Mouse (Mus musculus) left cerebral cortex, adult 8-10 months (tissue): ENCODE measurements at regions not wholly inside any gene's neighbourhood (a gene's known extent, or its start where the extent isn't known, plus 50 kb on each side); places are given as distances from the start of the nearest gene placed in this dataset.

Experiments used
- DNase-seq, 2 experiments: peaks; one replicate each; pipeline ENCODE4 v3.0.0; 2022; ENCODE audit warnings: low spot score in 2 of 2

DNA sequence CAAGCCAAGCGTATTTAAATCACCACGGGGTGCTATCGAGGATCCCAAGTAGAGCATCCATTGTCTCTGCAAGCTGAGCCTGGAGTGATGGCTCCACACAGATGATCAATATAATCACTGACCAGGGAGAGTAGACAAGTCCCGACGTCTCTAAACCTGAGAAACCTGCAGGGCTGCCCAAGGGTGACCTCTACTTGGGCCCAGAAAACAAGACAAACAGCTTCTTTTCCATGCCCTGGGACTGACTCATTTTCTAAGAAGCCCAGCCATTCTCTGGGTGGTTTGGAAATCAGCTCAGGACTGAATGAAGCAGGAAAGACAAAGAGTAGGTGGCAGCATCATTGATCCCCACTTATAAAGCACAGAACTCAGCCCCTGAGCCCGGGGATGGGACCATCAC lies 221.5 kb downstream of the 4933412E24Rik start:
- DNase-seq: no peak

DNA sequence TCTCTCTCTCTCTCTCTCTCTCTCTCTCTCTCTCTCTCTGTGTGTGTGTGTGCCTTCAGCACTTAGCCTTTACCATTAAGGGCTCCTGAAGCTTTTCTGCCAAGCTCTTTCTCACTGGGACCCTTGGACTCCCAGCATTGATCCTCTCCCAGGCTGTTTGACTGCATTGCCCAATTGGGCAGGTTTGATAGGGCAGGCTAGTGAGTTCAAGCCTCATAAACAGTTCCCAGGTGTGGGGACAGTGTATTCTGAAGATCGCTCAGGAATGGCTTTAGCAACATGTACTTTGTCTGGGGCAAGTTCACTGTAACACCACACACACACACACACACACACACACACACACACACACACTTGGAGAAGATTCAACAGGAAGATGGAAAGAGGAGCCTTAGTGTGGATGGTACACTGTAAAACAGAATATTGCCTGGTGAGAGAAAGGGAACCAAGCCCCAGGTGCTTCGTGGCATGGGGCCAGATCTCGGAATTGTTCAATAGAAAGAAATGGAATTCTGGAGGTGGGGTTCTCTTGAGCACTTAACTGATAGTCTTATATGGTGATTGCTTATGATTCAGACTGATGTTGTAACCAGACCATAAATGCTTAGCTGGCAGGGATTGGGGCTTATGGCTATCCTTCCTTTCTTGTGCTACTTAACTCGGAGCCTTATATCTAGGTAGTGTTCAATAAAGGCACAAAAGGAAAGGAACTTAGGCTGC lies 229.5 kb downstream of the 4933412E24Rik start:
- DNase-seq: no peak

DNA sequence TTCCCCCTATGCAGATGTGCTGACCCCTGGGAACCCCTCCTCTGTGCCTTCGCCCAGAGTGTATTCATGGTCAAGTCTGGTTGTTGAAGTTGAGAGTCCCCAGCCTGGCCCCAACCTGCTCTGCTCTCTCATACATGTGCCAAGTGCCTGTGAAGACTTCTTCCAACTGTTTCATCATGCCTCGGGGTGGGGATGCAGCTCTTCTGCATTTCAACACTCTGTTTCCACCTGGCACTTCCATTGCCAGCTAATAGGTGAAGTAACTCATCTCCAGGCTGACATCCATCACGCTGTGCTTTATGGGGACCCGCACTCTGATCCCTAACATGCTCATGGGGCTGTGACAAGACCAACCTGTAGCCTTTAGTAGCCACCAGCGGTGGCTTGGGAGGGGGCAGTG lies 230.4 kb downstream of the 4933412E24Rik start:
- no peak for DNase-seq

DNA sequence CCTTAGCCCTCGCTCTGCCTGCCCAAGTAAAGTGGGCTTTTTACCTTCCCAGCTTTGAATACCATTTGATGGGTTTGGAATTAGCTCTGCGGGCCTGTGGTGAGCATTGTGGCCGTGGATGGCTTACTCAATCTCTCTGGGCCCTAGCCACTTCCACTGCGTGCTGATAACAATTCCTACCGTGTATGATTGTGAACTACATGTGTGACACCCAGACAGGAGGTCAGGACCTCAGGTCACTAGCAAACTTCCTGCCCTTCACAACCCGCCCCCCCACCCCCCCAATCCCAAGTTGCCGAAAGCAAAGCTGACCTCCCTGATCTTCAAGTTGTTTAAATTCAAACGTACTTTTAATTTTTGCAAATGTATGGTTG lies 231.9 kb downstream of the 4933412E24Rik start:
- no peak for DNase-seq

DNA sequence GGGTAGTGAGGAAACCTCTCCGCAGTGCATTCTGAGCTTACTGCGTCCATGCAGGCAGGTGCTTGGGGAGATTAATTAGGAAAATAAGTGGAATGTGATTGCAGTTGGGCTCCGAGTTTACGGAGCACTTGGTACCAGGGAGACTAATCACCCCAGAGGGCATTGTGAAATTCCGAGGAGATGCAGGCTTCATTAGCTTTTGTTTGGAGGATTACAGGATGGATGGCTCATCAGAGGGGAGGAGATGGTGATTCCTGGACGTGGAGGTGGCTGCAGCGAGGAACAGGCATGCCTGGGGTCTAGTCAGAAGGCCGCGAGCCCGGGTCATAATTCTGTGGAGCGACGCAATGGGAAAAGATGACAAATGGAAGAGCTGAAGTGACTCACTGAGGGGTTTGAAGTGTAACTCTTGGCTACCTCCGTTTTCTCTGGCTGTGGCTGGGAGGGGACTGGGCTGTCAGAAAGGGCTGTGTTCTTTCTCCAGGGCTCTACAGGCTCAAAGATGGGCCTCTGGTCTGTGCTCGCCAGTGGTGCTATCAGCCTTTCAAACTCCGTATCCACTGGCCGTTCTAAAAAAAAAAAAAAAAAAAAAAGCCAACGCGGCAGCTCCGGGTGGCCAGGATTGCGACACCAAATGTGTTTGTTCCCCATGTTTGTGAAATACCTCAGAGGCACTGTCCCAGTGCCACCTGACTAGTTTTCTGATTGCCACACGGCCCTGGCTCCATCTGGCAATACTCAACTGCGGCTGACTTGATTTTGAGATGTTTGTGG lies 232.4 kb downstream of the 4933412E24Rik start:
- no peak for DNase-seq

DNA sequence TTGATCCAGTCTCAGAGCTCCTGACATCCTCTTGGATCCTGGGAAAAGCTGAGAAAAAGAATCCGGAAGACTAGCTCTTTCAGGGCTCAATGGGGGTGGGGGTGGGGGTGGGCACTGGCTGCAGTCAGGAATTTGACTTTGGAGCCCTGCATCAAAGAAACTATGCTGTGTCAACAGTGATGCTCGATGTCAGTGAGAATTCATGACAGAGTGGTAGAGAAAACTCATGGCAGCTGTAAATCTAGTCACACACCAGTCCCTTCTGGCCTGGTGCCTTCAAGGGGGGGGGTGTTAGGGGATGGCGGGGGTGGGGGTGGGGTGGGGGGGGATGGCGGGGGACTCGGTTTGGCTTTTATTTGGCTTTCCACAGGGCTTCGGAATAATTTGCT lies 233.0 kb downstream of the 4933412E24Rik start:
- DNase-seq: no peak

DNA sequence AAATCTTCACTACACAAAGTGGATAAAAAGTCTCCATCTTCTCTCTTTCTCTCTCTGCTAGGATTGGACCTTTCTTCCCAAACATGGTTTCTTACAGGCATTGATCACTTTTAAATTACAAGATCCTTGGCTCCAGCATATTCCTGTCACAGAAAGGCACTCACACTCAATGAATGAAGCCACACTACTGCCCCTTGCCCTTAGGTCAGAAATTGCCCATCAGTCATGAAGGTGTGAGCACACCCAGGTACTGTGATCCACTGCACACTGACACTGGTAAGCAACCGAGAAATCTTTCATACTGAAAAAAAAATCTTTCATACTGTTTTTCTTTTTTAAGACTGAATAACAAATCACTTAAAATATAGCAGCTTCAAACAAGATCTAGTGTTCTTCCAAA lies 235.9 kb downstream of the 4933412E24Rik start:
- no peak for DNase-seq

DNA sequence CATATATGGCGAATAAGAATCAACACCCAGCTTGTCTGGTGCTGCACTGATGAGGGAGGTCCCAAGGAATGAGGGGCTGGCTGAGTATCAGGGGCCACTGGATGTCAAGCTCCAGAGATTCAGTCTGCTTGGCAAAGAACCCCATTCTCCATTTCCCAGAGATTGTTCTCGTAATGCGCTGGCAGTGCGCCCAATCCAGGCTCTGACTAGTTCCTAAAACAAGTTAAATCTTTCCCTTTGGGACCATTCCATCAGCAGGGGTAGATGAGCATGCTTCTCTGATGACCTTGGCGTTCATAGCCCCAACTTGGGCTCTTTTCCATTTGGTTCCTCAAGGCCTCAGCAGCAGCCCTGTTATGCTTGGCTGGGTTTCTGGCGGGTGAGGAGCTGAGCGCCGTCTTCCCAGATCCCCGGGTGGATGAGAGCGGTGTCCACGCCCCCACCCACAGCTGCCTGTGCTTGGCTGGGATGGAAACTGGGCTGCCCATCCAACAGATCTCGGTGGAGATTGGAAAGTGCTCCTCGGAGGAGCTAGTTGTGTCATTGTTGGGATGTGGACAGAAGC lies 239.0 kb downstream of the 4933412E24Rik start:
- DNase-seq: peak in 1 of 2 experiments; percentile 26

DNA sequence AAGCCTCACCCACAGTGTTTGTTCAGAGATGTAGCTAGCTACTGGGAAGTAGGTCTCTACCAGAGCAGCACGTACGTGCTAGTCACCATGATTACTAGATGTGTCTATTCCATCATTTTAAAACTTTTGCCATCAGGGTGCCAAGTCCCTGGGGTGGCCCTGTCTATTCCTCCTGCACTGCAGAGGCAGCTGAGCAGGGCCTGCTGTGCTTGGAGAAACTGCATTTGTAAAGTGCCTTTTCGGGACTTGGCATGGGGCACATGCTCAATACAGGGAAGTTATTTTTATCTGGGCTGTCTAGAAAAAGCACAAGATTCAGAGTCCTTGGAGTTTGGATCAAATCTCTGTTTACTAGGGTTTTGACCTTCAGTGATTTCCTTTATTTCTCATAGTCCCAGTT lies 240.6 kb downstream of the 4933412E24Rik start:
- no peak for DNase-seq

DNA sequence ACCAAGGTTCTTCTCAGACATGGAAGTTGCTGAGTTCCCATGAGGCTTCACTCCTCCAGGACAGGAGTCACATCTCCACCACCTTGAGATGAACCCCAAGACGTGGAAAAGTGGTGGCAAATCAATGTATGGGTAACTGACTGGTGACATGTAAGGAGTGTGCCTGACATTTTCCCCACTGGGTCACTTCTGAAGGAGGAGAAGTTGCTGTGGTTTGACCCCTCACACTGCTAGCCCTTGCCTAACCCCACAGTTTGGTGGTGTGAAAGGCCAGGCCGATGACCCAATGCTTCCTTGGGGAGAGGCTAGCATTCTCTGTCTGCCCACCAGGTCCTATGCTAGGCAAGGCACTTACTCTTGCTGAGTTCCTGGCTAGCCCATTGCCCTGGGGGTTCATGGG lies 242.4 kb downstream of the 4933412E24Rik start:
- DNase-seq: no peak

DNA sequence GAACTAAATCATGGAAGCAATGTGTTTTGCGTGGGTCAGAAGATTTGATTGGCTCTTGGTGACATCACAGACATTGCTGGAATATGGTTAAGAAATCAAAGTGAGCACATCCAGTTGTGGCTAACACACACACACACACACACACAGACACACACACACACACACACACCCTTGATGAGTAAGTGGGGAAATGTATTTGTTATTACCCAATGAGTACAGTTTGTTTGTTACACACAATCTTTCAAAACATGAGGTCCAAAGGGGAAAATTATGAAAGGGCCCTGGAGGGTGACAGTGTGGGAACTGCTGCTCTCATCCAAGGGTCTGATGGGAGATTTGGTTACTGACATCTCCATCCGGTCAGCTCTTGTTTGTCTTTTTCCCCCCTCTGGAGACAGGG lies 243.8 kb downstream of the 4933412E24Rik start:
- no peak for DNase-seq

DNA sequence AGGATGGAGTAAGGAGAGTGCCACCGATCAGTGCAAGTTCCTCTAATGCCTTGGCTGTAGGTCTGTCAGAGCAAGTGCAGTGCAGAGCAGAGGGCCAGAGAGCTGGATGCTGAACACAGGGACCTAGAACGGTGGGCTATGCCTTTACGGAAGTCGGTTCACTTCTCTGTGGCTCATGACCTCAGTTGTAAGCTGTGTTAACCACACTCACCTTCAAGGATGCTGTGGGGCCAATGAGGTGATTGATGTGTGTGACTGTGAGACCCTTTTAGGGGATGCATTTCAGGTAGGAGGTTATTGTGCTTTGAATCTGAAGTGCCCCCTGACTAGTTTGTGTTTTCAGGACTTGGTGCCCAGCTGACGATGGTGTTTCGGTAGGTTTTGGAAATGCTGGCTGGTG lies 254.4 kb downstream of the 4933412E24Rik start:
- no peak for DNase-seq

DNA sequence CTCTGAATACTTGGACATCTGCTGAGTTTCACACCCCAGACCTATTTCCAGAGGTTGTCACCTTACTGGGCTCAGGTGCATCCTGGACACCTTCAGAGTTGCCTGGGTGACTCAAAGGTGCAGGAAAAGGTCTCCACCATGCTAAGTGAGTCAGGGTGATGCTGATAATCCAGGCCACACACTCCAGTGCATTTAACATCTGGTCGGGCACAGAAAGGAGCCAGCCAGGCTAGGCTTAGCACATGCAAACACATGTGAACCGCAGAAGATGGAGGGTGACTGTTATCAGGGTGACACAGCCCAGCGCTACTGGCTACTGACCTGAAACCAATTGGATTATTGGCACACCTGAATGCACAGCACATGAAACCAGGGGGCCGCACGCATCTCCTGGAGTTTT lies 255.9 kb downstream of the 4933412E24Rik start:
- DNase-seq: no peak

DNA sequence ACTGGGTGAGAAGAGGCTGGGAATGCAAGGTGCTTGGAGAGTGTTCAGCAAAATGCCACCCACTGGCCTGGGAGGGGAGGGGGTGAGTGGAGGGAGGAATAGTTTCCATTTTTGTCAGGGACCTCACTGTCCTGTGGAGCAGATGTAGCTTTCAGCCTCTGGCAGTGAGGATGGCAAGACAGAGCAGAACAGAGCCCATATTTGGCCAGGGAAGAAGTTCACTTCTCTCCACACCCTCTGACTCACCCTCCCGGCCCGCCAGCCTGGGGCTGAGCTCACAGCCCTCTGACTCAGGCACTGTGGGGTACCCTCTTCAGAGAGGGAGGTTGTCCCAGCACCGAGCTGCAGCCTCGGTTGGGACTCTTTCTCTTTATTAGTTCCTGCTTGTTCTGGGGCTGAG lies 256.8 kb downstream of the 4933412E24Rik start:
- no peak for DNase-seq

DNA sequence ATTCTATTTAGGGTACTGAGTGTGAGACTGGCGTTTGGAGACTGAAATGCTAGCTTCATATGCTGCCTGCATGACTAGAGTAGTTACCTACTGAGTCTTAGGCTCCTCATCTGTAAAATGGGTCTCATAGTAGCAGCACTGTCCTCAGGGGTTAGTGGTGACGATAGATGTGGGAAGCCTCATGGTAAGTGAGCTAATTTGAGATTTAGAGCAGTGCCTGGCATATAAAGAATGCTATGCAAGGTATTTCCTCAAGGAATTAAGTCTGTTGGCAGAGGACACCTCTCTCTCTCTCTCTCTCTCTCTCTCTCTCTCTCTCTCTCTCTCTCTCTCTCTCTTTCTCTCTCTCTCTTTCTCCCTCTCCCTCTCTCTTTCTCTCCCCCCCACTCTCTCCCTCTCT lies 257.4 kb downstream of the 4933412E24Rik start:
- DNase-seq: no peak

DNA sequence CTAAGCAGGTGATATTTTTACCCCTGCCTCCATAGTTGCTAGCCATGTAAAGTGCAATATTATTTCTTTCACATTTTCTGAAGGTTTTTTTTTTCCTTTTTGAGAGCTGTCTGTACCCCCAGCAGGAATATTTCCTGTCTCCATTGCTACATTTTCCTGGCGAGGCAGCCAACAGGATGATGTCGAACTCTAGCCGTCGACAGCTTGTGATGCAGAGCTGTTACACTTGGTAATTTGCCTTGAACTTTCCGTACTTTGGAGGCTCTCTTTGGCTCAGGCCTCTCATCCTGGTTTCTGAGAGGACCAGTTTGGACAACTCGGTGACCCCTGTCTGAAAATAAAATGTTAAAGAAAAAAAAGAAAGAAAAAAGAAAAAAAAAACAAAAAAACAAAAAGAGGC lies 260.3 kb downstream of the 4933412E24Rik start:
- no peak for DNase-seq

DNA sequence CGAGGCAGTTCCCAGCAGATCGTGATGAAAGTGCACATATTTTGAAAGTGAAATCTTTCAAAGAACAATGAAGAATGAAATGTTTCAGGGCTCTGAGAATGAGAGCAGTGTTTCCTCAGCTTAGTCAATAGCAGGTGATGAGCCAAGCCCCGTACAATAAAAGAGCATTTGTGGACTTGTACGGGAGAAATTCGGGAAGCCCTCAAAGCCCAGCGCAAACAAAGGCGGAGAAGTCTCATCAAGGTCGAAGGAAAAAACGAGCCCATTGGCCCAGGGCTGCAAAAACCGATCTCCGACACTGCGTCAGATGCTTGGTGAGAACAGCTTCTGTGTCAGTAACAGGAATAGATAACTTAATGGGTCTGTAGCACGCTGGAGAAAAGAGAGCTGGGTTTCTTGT lies 261.5 kb downstream of the 4933412E24Rik start:
- DNase-seq: no peak

DNA sequence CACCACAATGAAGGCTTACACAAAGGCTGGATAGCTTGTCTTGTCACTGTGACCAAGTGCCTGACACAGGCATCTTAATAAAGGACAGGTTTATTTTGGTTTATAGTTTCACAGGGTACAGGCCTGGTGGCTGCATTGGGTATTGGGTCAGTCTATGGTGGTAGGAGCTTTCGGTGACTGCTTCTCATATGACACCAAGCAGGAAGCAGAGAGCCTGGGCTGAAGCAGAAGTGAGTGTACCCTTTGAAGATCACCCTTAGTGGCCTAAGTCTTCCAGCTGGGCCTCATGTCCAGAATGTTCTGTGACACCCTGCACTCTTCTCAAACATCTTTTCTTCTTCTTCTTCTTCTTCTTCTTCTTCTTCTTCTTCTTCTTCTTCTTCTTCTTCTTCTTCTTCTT lies 264.1 kb downstream of the 4933412E24Rik start:
- no peak for DNase-seq

DNA sequence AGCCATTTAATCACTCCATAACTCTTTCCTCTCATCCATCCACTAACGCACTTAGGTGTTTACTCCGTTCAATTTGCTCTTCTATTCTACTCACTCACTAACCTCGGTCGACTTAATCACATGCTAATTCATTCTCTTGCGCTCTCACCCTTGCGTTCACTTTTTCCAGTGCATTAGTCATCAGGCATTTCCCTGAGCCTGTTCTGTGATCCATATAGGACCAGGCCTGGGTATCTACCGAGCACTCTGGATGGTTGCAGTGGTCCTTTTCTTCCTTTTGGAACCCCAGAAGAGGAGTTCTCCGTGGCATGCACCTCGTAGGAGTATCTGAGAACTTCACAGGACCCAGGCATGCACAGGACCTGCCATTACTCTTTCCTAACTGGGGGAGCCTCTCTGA lies 270.1 kb downstream of the 4933412E24Rik start:
- no peak for DNase-seq

DNA sequence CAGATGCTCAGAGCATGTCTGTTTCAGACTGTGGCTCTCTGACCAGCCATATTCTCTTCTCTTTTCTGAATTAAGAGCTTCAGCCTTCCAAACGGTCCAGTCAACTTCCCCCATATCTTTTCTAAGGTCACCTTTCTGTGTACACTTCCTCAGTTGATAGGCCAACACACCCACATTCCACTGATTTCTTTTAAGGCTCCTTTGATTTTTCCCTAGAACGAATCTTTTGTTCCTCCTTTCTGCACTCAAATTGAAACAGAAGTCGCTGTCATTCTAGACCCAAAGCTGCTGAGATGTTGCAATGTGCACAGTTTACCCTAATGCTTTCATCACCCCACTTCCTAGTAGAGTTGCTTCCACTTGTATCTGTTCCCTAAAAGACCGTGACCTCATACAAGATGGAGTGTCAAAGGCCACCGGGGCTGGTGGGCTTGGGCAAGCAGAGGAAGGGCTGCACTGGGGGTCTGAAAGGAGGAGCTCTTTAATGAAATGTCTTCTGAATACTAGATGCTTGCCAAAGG lies 271.9 kb downstream of the 4933412E24Rik start:
- DNase-seq: no peak

DNA sequence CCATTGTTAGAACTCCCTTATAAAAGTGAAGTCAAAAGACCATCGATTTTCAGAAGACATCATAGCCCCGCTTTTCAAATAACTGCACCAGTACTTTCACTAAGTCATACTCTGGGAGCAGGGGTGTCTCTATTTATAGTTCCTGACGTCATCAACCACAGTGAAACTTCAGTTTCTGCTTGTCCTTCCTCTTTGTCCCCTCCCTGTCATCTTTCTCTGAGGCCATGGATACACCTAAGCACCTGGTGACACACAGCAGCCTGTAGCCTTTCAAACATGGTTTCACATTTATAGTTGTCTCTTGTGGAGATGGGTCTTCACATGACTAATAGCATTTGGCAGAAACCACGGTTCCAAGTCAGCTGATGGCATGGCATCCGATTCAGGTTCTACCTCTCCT lies 277.2 kb downstream of the 4933412E24Rik start:
- no peak for DNase-seq

DNA sequence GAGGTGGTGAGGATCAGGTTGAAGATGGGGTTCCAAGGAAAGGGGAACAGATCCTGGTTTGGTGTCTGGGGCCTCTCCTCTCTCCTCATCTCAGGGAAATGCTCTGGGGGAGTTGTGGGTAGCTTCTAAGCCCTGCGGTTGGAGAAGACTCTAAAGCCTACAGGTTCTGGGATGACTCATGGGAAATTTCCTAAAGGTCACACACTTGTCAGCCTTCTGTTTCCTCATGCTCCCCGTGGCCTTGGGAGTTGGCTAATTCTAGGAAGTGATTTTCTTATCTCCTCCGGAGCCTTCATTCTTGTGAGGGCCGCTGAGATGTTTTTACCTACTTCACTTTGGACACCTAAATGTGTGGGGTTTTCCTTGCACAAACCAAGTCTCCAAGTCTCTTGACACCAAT lies 279.2 kb downstream of the 4933412E24Rik start:
- DNase-seq: no peak

DNA sequence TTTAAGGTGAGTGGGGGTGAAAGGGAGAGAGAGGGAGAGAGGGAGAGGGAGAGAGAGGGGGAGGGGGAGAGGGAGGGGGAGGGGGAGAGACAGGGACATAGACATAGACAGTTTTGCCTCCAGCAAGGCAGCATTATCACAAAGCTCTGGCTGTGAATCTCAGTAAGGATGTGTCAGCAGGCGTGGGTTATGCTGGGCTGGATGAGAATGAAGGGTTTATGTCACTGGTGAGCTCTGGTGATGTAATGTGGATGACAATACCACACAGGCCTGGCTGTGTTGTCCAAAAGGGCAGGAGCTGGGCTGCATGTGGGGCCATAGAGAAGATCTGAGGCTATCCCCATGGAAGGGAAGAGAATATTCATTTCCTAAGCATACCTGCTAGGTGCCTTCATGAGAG lies 282.0 kb downstream of the 4933412E24Rik start:
- no peak for DNase-seq
